Mouse (Mus musculus): ENCODE data around the gene Phf5a.

GRCm38 (mm10) chr15:81860471-81861135 is 11.1 kb downstream of the Phf5a start:
- TF ChIP-seq CTCF (IDR thresholded peaks at IDR 0.05; ENCODE audit: borderline replicate concordance, insufficient read depth, low read depth, low read length) (no peak), POLR2A (IDR thresholded peaks at IDR 0.05; ENCODE audit: borderline replicate concordance, insufficient read depth, low read length) (no peak)

Measured in cerebellum, adult 2 months (tissue).